Mouse (Mus musculus): ENCODE data around the gene Gm266. TPM values are rescaled to one million over a fixed set of nuclear protein-coding genes. Genes with fewer than 3 reads are reported as not detected.
"Not testable (repeated sequence)": the region's sequence is repeated elsewhere in the genome, so short reads cannot be mapped to it uniquely, and the experiment has no call there.

Gene Gm266
- polyA plus RNA-seq, 1 experiment = 6.3 TPM

DNA sequence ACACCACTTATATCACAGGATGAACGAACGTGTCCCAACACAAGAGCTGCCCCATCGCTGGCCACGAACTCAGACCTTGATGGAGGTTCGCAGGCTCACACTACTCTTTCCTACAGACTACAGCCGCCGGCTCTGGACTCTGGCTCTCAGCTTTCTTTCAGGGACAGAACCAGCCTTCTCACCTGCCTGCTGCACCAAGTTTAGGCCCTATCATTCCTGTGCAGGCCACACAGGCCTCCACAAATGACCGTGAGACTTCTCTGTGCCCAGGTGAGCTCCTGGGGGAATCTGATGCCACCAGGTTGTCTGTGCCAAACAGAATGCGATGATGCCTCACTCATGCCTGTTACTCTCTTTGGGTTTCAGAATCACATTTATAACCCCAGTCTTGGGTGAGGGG lies 32.8 kb upstream of the Gm266 start:
- no peaks in the 10 kb centered on the region; the same call in none of the 2 replicates for H3K4me1 ChIP-seq (ENCODE audit: control insufficient read depth, insufficient read depth, low read length)
- TF ChIP-seq POLR2A (IDR thresholded peaks at IDR 0.05; ENCODE audit: extremely low read depth, insufficient read depth, low read length) (no peak), CTCF (IDR thresholded peaks at IDR 0.05; ENCODE audit: extremely low read depth, insufficient read depth, low read length) (no peak)
- no peak overlapping the region for H3K4me3 ChIP-seq (ENCODE audit: insufficient read depth, low read length)
- H3K27ac ChIP-seq (ENCODE audit: insufficient read depth, low read length) = no peak overlapping the region

DNA sequence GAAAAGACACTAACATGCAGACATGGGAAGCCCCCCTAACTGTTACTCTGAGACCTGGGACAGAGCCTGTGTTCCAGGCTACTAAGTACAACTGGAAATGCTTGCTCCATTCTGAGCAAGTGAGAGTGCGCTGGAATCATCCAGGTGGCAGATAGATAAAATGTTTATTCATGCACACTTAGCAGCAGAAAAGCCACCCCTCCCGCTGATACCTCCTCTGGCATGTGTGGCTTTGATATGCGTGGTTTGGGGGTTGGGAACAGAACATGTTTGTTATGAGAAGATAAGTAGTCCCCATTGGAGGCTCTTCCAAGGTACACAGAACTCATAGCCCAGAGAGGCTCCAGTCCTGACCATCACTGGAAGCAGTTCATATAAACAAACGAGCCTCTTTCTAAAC lies 32.3 kb upstream of the Gm266 start:
- no peaks in the 10 kb centered on the region; the same call in none of the 2 replicates for H3K4me1 ChIP-seq (ENCODE audit: control insufficient read depth, insufficient read depth, low read length)
- no peak overlapping the region for H3K27ac ChIP-seq (ENCODE audit: insufficient read depth, low read length)
- TF ChIP-seq CTCF (IDR thresholded peaks at IDR 0.05; ENCODE audit: extremely low read depth, insufficient read depth, low read length) = no peak
- no peak for TF ChIP-seq POLR2A (IDR thresholded peaks at IDR 0.05; ENCODE audit: extremely low read depth, insufficient read depth, low read length)
- H3K4me3 ChIP-seq (ENCODE audit: insufficient read depth, low read length) = no peak overlapping the region

DNA sequence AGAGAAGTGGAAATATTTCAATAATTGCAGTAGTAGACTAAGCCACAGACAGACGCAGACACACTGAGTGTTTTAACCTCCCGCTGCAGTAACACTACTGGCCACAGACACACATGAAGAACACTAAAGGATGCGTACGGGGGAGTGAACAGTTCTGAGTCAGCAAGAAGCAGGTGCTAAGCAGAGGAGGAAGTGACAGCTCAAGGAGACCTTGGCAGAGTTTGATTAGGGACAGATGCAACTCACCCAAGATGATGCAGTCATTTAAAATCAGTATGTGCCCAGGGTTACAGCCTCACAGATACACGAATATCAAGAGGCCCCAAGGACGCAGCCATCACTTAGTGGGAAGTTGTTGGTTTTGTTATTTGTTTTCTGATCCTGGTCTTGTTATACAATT lies 31.2 kb upstream of the Gm266 start:
- Histone ChIP-seq H3K4me3 (ENCODE audit: insufficient read depth, low read length) (no peak overlapping the region), H3K4me1 (ENCODE audit: control insufficient read depth, insufficient read depth, low read length) (no peaks in the 10 kb centered on the region; the same call in none of the 2 replicates), H3K27ac (ENCODE audit: insufficient read depth, low read length) (no peak overlapping the region)
- TF ChIP-seq POLR2A (IDR thresholded peaks at IDR 0.05; ENCODE audit: extremely low read depth, insufficient read depth, low read length) = no peak
- no peak for TF ChIP-seq CTCF (IDR thresholded peaks at IDR 0.05; ENCODE audit: extremely low read depth, insufficient read depth, low read length)

DNA sequence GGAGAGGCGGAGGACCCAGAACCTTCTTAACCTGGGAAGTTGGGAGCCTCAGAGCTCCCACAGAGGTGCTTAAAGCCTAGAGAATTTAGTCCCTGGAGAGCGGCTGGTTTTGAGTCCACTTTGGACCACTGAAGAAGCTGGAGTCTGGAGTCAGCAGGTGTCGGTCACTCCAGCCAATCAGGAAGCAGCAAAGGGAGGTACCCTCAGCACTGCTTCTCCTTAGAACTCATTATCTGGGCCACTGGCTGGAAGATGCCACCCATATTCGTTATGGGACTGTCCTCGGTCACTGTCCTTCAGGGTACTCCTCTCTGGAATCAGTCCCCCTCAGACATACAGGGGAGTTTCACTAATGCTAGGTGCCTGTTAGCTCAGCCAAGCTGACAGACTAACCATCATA lies 30.3 kb upstream of the Gm266 start:
- Histone ChIP-seq H3K27ac (ENCODE audit: insufficient read depth, low read length) (no peak overlapping the region), H3K4me3 (ENCODE audit: insufficient read depth, low read length) (no peak overlapping the region), H3K4me1 (ENCODE audit: control insufficient read depth, insufficient read depth, low read length) (no peaks in the 10 kb centered on the region; the same call in none of the 2 replicates)
- TF ChIP-seq CTCF (IDR thresholded peaks at IDR 0.05; ENCODE audit: extremely low read depth, insufficient read depth, low read length) = no peak
- TF ChIP-seq POLR2A (IDR thresholded peaks at IDR 0.05; ENCODE audit: extremely low read depth, insufficient read depth, low read length) = no peak

DNA sequence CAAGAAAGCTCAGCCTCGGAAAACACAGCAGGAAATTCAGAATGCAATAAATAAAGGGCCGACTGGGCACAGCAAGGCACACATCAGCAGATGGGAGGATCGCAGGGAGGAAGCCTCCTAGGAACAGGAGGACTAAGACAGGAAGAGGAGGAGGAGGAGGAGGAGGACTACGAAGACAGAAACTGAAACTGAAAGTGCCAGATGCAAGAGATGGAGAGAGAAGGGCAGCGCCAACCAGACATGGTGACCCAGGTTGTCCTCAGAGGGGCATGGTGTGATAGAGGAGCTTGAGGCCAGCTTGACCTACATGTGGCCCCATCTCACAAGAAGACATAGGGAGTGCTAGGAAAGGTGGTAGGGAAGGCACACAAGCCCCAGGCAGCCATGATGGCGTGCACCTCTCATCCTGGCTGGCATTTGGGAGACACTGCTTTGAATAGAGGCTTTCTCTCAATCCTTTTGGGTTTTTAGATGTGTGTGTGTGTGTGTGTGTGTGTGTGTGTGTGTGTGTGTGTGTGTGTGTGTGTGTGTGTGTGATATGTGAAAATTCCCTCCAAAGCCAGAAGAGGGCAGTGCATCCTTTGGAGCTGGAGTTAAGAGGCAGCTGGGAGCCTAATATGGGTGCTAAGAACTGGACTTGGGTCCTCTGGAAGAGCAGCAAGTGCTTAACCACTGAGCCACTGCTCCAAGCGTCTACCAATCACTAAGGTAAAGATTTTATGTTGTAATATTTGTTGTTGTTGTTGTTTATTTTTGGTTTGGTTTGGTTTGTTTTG lies 29.4 kb upstream of the Gm266 start:
- no peak overlapping the region for H3K27ac ChIP-seq (ENCODE audit: insufficient read depth, low read length)
- no peak overlapping the region for H3K4me3 ChIP-seq (ENCODE audit: insufficient read depth, low read length)
- no peaks in the 10 kb centered on the region; the same call in none of the 2 replicates for H3K4me1 ChIP-seq (ENCODE audit: control insufficient read depth, insufficient read depth, low read length)
- TF ChIP-seq POLR2A (IDR thresholded peaks at IDR 0.05; ENCODE audit: extremely low read depth, insufficient read depth, low read length) (no peak), CTCF (IDR thresholded peaks at IDR 0.05; ENCODE audit: extremely low read depth, insufficient read depth, low read length) (no peak)

DNA sequence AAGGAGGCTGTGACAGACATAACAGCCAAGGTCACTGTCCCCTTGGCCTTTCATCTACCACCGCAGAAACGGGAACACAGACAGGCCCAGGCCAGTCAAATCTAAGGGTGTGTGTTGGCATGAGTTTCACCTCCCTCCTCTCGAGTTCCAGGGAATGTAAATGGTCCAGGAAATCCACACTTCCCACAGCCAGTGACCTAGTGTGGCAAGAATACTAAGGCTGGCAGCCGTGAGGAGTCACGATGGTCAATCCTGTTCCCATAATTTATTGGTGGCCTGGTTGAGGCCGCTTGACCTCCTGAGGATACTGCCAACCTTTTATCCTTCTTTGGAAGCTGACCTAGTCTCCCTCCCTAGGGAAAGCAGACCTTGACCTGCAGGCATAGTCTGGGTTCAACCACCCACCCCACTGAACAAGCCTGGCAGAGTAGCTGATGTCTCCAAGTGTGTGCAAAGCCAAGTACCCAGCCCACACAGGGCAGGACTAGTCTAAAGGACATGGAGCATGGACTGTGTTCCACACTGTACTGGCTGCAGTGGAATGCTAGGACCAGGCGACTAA lies 28.7 kb upstream of the Gm266 start:
- TF ChIP-seq POLR2A (IDR thresholded peaks at IDR 0.05; ENCODE audit: extremely low read depth, insufficient read depth, low read length) (no peak), CTCF (IDR thresholded peaks at IDR 0.05; ENCODE audit: extremely low read depth, insufficient read depth, low read length) (no peak)
- Histone ChIP-seq H3K4me3 (ENCODE audit: insufficient read depth, low read length) (no peak overlapping the region), H3K4me1 (ENCODE audit: control insufficient read depth, insufficient read depth, low read length) (no peaks in the 10 kb centered on the region; the same call in 1 of the 2 replicates), H3K27ac (ENCODE audit: insufficient read depth, low read length) (no peak overlapping the region)

DNA sequence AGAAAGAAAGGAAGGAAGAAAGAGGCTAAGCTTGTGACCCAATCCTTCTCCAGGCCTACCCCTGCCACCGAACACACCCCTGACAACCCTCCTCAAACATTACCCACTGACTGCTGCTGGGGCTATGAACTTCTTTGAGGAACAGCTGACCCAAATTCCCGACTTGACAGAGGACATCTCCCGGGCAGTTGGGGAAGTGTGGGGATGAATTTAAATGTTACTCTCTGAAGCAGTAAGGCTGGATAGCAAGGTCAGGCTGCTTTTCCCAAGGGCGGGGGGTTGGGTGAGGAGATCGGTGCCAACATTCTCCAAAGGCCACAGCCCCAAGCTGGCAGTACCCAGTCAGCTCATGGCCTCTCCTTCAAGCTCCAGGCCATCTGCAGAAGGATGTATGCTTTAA lies 28.1 kb upstream of the Gm266 start:
- H3K4me1 ChIP-seq (ENCODE audit: control insufficient read depth, insufficient read depth, low read length) = no peaks in the 10 kb centered on the region; the same call in 1 of the 2 replicates
- no peak for TF ChIP-seq POLR2A (IDR thresholded peaks at IDR 0.05; ENCODE audit: extremely low read depth, insufficient read depth, low read length)
- TF ChIP-seq CTCF (IDR thresholded peaks at IDR 0.05; ENCODE audit: extremely low read depth, insufficient read depth, low read length) = no peak
- no peak overlapping the region for H3K27ac ChIP-seq (ENCODE audit: insufficient read depth, low read length)
- H3K4me3 ChIP-seq (ENCODE audit: insufficient read depth, low read length) = no peak overlapping the region

DNA sequence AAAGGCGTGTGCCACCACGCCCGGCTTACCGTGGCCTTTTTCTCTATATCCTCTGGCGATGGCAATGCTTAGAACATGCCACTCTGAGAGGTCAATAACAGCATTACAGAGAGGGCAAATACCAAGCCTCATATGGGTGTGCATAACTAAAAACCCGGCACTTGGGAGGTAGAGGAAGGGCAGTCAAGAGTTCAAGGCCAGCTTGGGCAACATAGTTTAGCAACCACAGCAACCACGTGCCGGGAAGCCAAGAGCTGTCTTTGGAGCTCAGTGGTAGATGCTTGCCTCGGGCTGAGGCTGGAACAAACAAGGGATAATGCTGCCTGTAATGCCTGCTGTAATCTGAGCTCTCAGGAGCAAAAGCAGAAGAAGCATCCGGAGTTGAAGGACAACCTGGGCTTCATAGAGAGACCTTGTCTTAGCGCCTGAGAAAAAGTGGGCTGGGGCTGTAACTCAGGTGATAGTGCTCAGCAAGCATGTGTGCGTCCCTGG lies 27.0 kb upstream of the Gm266 start:
- TF ChIP-seq CTCF (IDR thresholded peaks at IDR 0.05; ENCODE audit: extremely low read depth, insufficient read depth, low read length) (no peak), POLR2A (IDR thresholded peaks at IDR 0.05; ENCODE audit: extremely low read depth, insufficient read depth, low read length) (no peak)
- Histone ChIP-seq H3K4me1 (ENCODE audit: control insufficient read depth, insufficient read depth, low read length) (no peaks in the 10 kb centered on the region; the same call in 1 of the 2 replicates), H3K27ac (ENCODE audit: insufficient read depth, low read length) (no peak overlapping the region), H3K4me3 (ENCODE audit: insufficient read depth, low read length) (no peak overlapping the region)

DNA sequence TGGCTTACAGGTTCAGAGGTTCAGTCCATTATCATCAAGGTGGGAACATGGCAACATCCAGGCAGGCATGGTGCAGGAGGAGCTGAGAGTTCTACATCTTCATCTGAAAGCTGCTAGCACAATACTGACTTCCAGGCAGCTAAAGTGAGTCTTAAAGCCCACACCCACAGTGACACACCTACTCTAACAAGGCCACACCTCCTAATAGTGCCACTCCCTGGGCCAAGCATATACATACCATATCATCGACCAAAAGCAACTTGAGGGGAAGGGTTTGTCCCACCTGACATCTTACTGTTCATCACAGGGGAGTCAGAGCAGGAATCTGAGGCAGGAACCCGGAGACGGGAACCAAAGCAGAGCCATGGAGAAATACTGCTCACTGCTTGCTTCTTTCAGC lies 22.8 kb upstream of the Gm266 start:
- not testable (repeated sequence) for H3K4me1 ChIP-seq (ENCODE audit: control insufficient read depth, insufficient read depth, low read length); H3K27ac ChIP-seq (ENCODE audit: insufficient read depth, low read length); H3K4me3 ChIP-seq (ENCODE audit: insufficient read depth, low read length)

DNA sequence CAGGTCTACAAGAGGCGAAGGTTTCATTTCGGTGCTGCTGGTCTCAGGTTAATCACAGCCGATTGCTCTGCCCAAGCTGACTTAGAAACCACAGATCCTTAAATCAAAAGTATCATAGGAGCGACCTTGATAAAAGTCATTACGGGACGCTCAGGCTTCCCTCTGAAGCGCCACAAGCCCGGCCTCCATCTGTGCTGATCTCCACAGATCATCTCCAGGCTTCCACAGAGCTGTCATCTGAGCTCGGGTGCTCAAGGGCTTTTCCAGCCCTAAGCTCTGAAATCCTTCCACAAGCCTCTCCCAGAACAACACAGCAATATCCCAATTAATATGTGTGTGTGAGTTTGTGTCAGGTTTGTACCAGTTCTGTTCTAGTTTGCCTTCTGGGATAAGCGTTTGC lies 22.3 kb upstream of the Gm266 start:
- no peaks in the 10 kb centered on the region for H3K4me1 ChIP-seq (ENCODE audit: control insufficient read depth, insufficient read depth, low read length)
- H3K4me3 ChIP-seq (ENCODE audit: insufficient read depth, low read length) = no peak overlapping the region
- TF ChIP-seq POLR2A (IDR thresholded peaks at IDR 0.05; ENCODE audit: extremely low read depth, insufficient read depth, low read length) (no peak), CTCF (IDR thresholded peaks at IDR 0.05; ENCODE audit: extremely low read depth, insufficient read depth, low read length) (no peak)
- H3K27ac ChIP-seq (ENCODE audit: insufficient read depth, low read length) = no peak overlapping the region

Data from cortical plate, adult 2 months (tissue).